Mouse (Mus musculus): ENCODE data around the gene Gstm7. TPM values are rescaled to one million over a fixed set of nuclear protein-coding genes. Genes with fewer than 3 reads are reported as not detected.
"Not testable (repeated sequence)": the region's sequence is repeated elsewhere in the genome, so short reads cannot be mapped to it uniquely, and the experiment has no call there.

The Gstm7 gene
- total RNA-seq, 1 experiment: 1.6 TPM

- Histone ChIP-seq H3K27ac (ENCODE audit: insufficient read depth, low read depth, low read length, poor library complexity, severe bottlenecking) (no peak overlapping the region), H3K9me3 (ENCODE audit: control insufficient read depth, insufficient read depth, low read depth, low read length) (no peaks in the 10 kb centered on the region), H3K4me3 (ENCODE audit: insufficient read depth in 1 of 2, low read depth in 1 of 2, low read length in 2 of 2, poor library complexity in 1 of 2, severe bottlenecking in 1 of 2) (peak overlapping the region; percentile 1 to 35; a peak in 3 of 4 replicates), H3K9ac (ENCODE audit: insufficient read depth, low read depth, low read length, poor library complexity, severe bottlenecking) (no peak overlapping the region), H3K4me1 (ENCODE audit: control insufficient read depth in 2 of 2, insufficient read depth in 2 of 2, low read length in 2 of 2, poor library complexity in 1 of 2) (peaks cover 2 to 9% of the 10 kb centered on the region in 2 experiments; a peak in 1 of 4 replicates), H3K36me3 (ENCODE audit: control insufficient read depth, insufficient read depth, low read length, poor library complexity, severe bottlenecking) (no peaks in the 10 kb centered on the region)
- in situ Hi-C loops (cut with MboI; ENCODE audit: low sequenced_read_pairs in 2 of 2, unreplicated experiment in 2 of 2): no loop called here
- DNase-seq (ENCODE audit: low read depth, low spot score): peak; percentile 65
- TF ChIP-seq HCFC1 (IDR thresholded peaks at IDR 0.05; ENCODE audit: borderline replicate concordance, insufficient read depth, low read length) (no peak), MAFK (IDR thresholded peaks at IDR 0.05; ENCODE audit: insufficient read depth, low read depth, low read length) (no peak), ZNF384 (IDR thresholded peaks at IDR 0.05; ENCODE audit: low read depth, low read length) (no peak), CHD2 (IDR thresholded peaks at IDR 0.05; ENCODE audit: low read depth, low read length) (no peak), ZC3H11A (IDR thresholded peaks at IDR 0.05; ENCODE audit: borderline replicate concordance, low read depth, low read length) (peak; percentile 31; the same call in 1 of the 2 replicates)
Measured at GRCm38 (mm10) chr3:107953328-107953755, 21.7 kb upstream of the Gstm7 start.

GRCm38 (mm10) chr3:107950531-107950930 is 18.9 kb upstream of the Gstm7 start:
- in situ Hi-C loops (cut with MboI; ENCODE audit: low sequenced_read_pairs in 2 of 2, unreplicated experiment in 2 of 2): no loop called here
- Histone ChIP-seq H3K36me3 (ENCODE audit: control insufficient read depth, insufficient read depth, low read length, poor library complexity, severe bottlenecking) (no peaks in the 10 kb centered on the region), H3K27ac (ENCODE audit: insufficient read depth, low read depth, low read length, poor library complexity, severe bottlenecking) (no peak overlapping the region), H3K4me1 (ENCODE audit: control insufficient read depth in 2 of 2, insufficient read depth in 2 of 2, low read length in 2 of 2, poor library complexity in 1 of 2) (peaks cover 2 to 6% of the 10 kb centered on the region in 2 experiments; a peak in 1 of 4 replicates), H3K4me3 (ENCODE audit: insufficient read depth in 1 of 2, low read depth in 1 of 2, low read length in 2 of 2, poor library complexity in 1 of 2, severe bottlenecking in 1 of 2) (no peak overlapping the region), H3K9ac (ENCODE audit: insufficient read depth, low read depth, low read length, poor library complexity, severe bottlenecking) (no peak overlapping the region), H3K9me3 (ENCODE audit: control insufficient read depth, insufficient read depth, low read depth, low read length) (no peaks in the 10 kb centered on the region)
- TF ChIP-seq ZC3H11A (IDR thresholded peaks at IDR 0.05; ENCODE audit: borderline replicate concordance, low read depth, low read length) (no peak), CHD2 (IDR thresholded peaks at IDR 0.05; ENCODE audit: low read depth, low read length) (no peak), HCFC1 (IDR thresholded peaks at IDR 0.05; ENCODE audit: borderline replicate concordance, insufficient read depth, low read length) (no peak)
- DNase-seq (ENCODE audit: low read depth, low spot score): no peak

- H3K9ac ChIP-seq (ENCODE audit: insufficient read depth, low read depth, low read length, poor library complexity, severe bottlenecking); H3K4me3 ChIP-seq (ENCODE audit: insufficient read depth in 1 of 2, low read depth in 1 of 2, low read length in 2 of 2, poor library complexity in 1 of 2, severe bottlenecking in 1 of 2); H3K4me1 ChIP-seq (ENCODE audit: control insufficient read depth in 2 of 2, insufficient read depth in 2 of 2, low read length in 2 of 2, poor library complexity in 1 of 2); H3K36me3 ChIP-seq (ENCODE audit: control insufficient read depth, insufficient read depth, low read length, poor library complexity, severe bottlenecking); H3K9me3 ChIP-seq (ENCODE audit: control insufficient read depth, insufficient read depth, low read depth, low read length); H3K27ac ChIP-seq (ENCODE audit: insufficient read depth, low read depth, low read length, poor library complexity, severe bottlenecking); in situ Hi-C loops (cut with MboI; ENCODE audit: low sequenced_read_pairs in 2 of 2, unreplicated experiment in 2 of 2); DNase-seq (ENCODE audit: low read depth, low spot score): not testable (repeated sequence)
Measured at GRCm38 (mm10) chr3:107949461-107949860, 17.8 kb upstream of the Gstm7 start.

GRCm38 (mm10) chr3:107945729-107946128 is 14.1 kb upstream of the Gstm7 start:
- Histone ChIP-seq H3K36me3 (ENCODE audit: control insufficient read depth, insufficient read depth, low read length, poor library complexity, severe bottlenecking) (no peaks in the 10 kb centered on the region), H3K9me3 (ENCODE audit: control insufficient read depth, insufficient read depth, low read depth, low read length) (no peaks in the 10 kb centered on the region), H3K4me3 (ENCODE audit: insufficient read depth in 1 of 2, low read depth in 1 of 2, low read length in 2 of 2, poor library complexity in 1 of 2, severe bottlenecking in 1 of 2) (no peak overlapping the region), H3K9ac (ENCODE audit: insufficient read depth, low read depth, low read length, poor library complexity, severe bottlenecking) (no peak overlapping the region), H3K4me1 (ENCODE audit: control insufficient read depth in 2 of 2, insufficient read depth in 2 of 2, low read length in 2 of 2, poor library complexity in 1 of 2) (no peaks in the 10 kb centered on the region), H3K27ac (ENCODE audit: insufficient read depth, low read depth, low read length, poor library complexity, severe bottlenecking) (no peak overlapping the region)
- TF ChIP-seq ZNF384 (IDR thresholded peaks at IDR 0.05; ENCODE audit: low read depth, low read length): no peak
- TF ChIP-seq ZC3H11A (IDR thresholded peaks at IDR 0.05; ENCODE audit: borderline replicate concordance, low read depth, low read length): no peak
- TF ChIP-seq HCFC1 (IDR thresholded peaks at IDR 0.05; ENCODE audit: borderline replicate concordance, insufficient read depth, low read length): no peak
- no peak for TF ChIP-seq MAFK (IDR thresholded peaks at IDR 0.05; ENCODE audit: insufficient read depth, low read depth, low read length)
- no peak for TF ChIP-seq CHD2 (IDR thresholded peaks at IDR 0.05; ENCODE audit: low read depth, low read length)
- no peak for DNase-seq (ENCODE audit: low read depth, low spot score)
- in situ Hi-C loops (cut with MboI; ENCODE audit: low sequenced_read_pairs in 2 of 2, unreplicated experiment in 2 of 2): no loop called here

- Histone ChIP-seq H3K9ac (ENCODE audit: insufficient read depth, low read depth, low read length, poor library complexity, severe bottlenecking) (0 out of 2 replicates have a peak within 1 kb of the TSS, but pooled peaks have one; percentile 28), H3K36me3 (ENCODE audit: control insufficient read depth, insufficient read depth, low read length, poor library complexity, severe bottlenecking) (no peaks in the 10 kb centered on the region), H3K4me1 (ENCODE audit: control insufficient read depth in 2 of 2, insufficient read depth in 2 of 2, low read length in 2 of 2, poor library complexity in 1 of 2) (0 out of 4 replicates have a peak, but pooled peaks cover 0 to 2% of the 10 kb centered on the region in 2 experiments), H3K27ac (ENCODE audit: insufficient read depth, low read depth, low read length, poor library complexity, severe bottlenecking) (no peak within 1 kb of the TSS), H3K4me3 (ENCODE audit: insufficient read depth in 1 of 2, low read depth in 1 of 2, low read length in 2 of 2, poor library complexity in 1 of 2, severe bottlenecking in 1 of 2) (peak within 1 kb of the TSS; percentile 41 to 44), H3K9me3 (ENCODE audit: control insufficient read depth, insufficient read depth, low read depth, low read length) (no peaks in the 10 kb centered on the region)
- DNase-seq (ENCODE audit: low read depth, low spot score): peak; percentile 76
- TF ChIP-seq ZC3H11A (IDR thresholded peaks at IDR 0.05; ENCODE audit: borderline replicate concordance, low read depth, low read length) (no peak), CHD2 (IDR thresholded peaks at IDR 0.05; ENCODE audit: low read depth, low read length) (no peak), MAFK (IDR thresholded peaks at IDR 0.05; ENCODE audit: insufficient read depth, low read depth, low read length) (no peak), ZNF384 (IDR thresholded peaks at IDR 0.05; ENCODE audit: low read depth, low read length) (no peak), HCFC1 (IDR thresholded peaks at IDR 0.05; ENCODE audit: borderline replicate concordance, insufficient read depth, low read length) (no peak)
- in situ Hi-C loops (cut with MboI; ENCODE audit: low sequenced_read_pairs in 2 of 2, unreplicated experiment in 2 of 2): no loop called here
Measured at GRCm38 (mm10) chr3:107943239-107943990, 11.8 kb upstream of the Gstm7 start, which contains the start of gene Gstm6. Gene Gstm6, minus strand, starts transcription at chr3:107943749.
